Mouse (Mus musculus) ovary, postnatal 14 days (tissue): Measurements from ENCODE around the gene Hdx.
A peak's percentile ranks its signal among the peaks of the same experiment; 100 is the strongest.

ENCODE experiments used
- DNase-seq: peaks from one replicate; pipeline ENCODE4 v3.0.0; 2022; ENCODE audit warnings: low spot score

Hdx gene

DNA sequence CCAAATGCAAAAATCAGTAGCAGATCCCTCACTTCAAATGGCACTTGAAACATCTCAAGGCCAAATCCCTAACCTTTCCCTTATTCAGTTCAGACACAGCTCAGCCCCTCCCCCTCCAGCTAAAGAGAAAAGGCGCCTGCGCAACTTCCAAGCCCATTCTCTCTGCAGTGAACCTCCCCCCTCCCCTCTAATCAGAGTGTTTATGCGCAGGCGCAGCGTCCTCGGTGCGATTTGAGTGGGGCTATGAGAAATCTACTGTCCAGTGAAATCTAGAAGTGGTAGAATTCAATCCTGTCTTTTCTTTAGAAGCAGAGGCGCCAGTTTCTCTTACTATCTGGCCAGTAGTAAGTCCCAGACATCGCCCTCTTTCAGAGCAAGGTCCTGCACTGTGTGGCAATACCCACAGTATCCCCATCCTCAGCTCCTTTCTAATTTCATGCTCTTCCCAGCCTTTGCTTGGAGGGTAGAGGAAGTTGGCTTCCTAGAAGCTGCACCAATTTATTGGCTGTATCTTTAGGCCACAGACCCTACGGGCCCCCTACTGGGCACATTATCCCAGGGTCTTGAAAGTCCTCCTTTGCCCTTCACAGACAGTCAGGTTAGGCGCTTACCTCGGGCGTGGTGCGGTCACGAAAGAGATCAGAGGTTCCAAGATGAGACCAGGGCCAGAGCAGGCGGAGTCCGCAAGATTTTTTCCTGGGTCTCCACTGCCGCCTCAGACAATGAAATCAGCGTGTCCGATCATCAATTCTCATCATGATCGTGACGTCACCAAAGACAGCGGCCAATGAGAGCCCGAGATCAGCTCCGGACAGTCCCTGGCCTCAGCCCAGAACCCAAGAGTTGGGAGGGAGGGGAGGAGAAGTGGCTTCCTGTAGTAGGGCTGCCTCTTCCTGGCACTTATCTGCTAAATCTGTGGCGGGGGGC, at the start of gene Hdx:
Gene Hdx (minus strand): TSS at position 724 of the 927 bp plus-strand sequence.
- DNase-seq: peak; percentile 24

DNA sequence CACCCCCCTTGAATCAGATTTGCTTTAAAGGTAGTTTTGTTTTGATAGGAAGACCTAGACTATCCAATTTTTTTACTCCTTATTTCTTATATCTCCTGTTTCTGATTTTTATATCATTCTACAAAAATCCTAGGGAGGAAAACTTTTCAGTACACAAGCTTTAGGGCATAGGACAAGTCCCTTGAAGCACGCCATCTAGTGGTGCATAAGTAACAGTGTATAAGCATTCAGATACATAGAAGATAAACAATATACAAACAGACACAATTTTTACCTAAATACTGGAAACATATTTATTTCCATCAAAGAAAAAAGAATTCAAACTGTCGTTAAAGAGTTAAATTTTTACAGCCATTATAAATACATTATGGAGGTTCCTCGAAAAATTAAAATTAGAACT, 11.2 kb downstream of the Hdx start:
- DNase-seq: no peak

DNA sequence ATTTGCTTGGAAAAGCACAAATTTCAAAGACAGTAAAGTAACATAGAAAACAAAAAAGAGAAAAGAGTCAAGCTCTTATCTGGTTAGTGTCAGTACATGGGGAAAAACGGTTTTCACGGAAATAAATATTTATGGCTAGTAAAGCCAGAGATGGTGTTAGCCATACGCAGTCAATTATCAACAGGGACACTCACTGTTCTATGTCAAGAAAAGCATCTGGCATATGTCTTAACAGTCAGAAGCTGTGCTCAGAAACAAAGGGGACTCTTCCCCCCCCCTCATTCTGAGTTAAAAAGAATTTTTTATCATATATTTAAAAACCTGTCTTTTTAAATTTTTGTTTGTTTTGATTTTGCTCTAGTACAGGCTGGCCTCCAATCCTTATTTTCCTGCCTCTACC, 25.2 kb downstream of the Hdx start:
- DNase-seq: no peak

DNA sequence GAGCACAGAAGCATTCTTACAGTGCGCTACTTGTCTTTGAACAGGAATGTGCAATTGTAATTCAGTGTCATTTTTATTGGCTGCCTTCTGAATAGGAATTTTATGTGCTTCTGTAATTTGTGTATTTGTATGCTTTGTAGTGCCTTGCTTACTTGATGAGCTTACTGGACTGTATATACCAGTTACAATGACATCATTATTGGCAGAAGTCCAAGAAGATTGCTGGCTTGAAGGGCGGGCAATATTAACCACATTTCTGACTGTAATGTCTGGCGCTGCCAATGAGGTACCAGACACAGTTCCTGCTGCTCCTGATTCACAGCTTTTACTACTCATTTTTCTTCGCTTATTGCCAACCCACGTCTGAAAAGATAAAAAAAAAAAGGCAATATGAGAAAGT, 36.5 kb downstream of the Hdx start:
- DNase-seq: no peak

DNA sequence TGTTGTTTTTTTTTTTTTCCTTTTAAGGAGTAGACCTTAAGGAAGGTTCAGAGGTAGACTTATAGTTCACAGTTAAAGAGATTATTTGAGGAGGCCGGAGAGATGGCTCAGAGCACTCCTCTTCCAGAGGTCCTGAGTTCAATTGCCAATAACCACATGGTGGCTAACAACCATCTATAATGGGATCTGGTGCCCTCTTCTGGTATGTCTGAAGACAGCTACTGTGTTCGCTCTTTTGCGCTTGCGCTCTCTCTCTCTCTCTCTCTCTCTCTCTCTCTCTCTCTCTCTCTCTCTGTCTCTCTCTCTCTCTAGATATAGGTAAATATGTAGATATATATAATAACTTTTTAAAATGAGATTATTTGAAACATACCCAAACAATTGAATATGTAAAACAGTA, 38.2 kb downstream of the Hdx start:
- DNase-seq: no peak

DNA sequence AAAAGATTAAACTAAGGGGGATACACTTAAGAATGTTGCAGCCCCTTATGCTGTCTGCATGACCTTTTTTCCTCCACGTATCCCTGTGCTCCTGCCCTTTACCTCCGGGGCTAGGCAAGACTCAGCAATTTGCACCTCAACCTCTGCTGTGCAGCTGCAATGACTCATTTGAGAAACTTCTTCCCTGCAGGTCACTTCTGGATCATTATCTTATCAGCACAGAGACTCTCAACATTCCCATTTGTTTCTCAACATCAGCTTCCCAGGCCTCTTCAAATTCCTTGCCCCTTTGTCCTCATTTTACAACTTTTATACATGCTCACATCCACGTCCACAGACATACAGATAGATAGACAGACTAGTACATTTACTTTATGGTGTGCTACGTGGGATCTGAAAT, 51.9 kb downstream of the Hdx start:
- DNase-seq: no peak

DNA sequence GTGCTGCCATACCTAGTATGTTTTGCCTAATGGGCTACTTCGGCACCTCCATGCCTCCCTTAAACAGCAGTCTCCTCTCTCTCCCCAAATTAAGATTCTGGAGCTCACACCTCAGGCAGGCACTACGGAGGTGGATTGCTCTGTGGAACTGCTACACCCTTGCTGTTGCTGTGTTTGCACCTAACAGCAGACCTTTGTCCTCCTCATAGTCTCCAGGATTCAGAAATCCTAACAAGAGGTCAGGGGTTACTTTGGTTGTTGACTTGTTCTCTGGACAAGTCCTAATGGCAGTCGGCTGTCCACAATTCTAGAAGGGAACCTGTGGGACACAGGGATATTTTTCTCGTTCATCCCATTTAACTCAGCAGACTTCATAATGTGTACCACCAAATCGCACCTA, 56.3 kb downstream of the Hdx start:
- no peak for DNase-seq

DNA sequence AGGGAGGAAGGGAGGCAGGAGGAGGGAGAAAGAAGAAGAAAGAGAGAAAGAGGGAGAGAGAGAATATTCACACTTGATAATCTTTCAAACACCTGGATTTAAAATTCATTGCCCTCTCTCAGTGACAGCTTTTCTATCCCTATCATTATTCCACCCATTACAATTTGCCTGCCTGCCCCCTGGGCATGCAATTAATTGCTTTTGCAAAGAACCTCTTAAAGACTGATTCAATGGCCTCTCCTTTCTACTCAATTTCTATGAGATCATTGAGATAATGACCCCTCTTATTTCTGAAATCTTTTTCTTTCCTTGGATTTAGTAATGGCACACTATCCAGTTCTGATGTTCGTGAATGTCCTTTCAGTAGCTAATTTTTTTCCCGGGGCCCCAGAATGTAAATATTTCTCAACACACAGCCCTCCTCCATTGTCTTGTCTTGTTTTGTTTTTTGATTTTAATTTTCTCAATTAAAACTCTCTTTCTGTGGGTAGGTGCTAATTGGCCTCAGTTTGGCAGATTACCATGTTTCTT, 99.2 kb downstream of the Hdx start:
- DNase-seq: no peak

DNA sequence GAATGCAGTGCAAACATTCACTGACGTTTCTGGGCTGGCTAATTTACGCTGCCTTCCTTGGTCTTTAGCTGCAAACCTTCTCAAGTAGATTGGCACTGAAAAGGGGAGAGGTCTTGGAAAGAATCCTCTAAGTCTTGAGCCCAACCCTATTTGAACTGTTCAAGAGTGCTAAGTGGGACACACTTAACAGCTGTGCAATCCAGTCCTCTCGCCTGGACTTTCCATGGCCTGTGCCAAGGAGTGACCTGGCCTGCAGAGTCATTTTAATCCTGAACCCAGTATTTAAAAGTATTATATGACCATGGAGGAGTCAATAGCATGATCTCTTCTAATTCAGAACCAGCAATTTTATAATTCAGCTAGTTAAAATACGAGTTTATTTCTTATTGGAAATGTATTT, 109.3 kb downstream of the Hdx start:
- no peak for DNase-seq

DNA sequence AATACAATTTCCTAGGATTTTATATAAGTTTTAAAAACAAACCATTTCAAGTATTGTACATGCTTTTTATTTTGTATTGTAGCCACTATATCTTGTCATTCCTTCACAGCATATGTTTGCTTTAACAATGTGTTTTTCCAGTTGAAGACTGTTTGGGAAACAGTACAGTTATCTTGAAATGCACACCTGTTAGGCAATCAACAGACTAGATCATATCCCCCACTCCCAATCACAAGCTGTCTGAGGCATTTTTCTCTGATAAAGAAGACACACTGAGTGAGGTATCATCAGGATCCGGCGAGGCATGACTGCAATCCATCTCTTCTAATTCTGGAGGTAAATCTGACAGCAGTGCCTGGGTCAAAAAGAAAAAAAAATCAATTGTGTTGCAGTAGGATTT, 119.8 kb downstream of the Hdx start:
- no peak for DNase-seq

DNA sequence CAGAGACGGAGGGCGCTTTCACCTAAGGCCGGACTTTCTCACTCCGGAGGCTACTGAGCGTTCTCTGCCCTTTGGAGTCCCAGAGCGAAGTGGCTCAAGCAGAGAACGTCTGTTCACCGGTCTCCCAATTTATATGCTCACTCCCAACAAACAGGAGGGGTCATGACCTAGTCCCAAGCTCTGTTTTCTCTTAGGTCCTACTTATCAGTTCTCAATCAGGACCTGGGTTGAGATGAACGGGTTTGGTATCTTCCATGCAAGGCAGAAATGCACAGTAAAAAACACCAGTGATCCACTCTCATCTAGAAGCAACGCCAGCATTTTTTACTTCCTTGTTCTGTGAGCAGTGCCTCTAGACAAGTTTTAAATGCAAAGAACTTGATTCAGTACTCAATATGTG, 159.0 kb downstream of the Hdx start, which contains the start of gene Rps6ka6:
Gene Rps6ka6 (minus strand): TSS at position 101 of the 400 bp plus-strand sequence.
- no peak for DNase-seq
